Mouse (Mus musculus): ENCODE results near the gene B3galt1. TPM values are rescaled to one million over a fixed set of nuclear protein-coding genes. Genes with fewer than 3 reads are reported as not detected.

The B3galt1 gene
- 47.7 and 51.2 TPM in 2 replicates for polyA plus RNA-seq (2015; fragmentation: Nextera tagmentation; extraction: Ambion mirVana)

- peak within 1 kb of the TSS; percentile 82 for H3K4me3 ChIP-seq
- ATAC-seq (ENCODE audit: low FRiP score) = peak; percentile 98
- under 1% methylated on average over 83 of the region's 83 CpGs for WGBS
- H3K4me2 ChIP-seq = peak within 1 kb of the TSS; percentile 96
- peak within 1 kb of the TSS; percentile 97 for H3K27ac ChIP-seq
- no peaks in the 10 kb centered on the region for H3K36me3 ChIP-seq
- H3K9ac ChIP-seq = peak within 1 kb of the TSS; percentile 92
- no peaks in the 10 kb centered on the region for H3K9me3 ChIP-seq
- H3K4me1 ChIP-seq (replicated peaks) = peaks cover 17% of the 10 kb centered on the region
- H3K27me3 ChIP-seq = no peaks in the 10 kb centered on the region
Observed at GRCm38 (mm10) chr2:67565480-67566331, at the start of gene B3galt1. Gene B3galt1, plus strand, starts transcription at chr2:67565871.

GRCm38 (mm10) chr2:67516405-67516804 is 49.3 kb upstream of the B3galt1 start:
- Histone ChIP-seq H3K27me3 (no peaks in the 10 kb centered on the region), H3K4me2 (no peak overlapping the region), H3K27ac (no peak overlapping the region), H3K9me3 (no peaks in the 10 kb centered on the region), H3K4me3 (no peak overlapping the region), H3K36me3 (no peaks in the 10 kb centered on the region), H3K9ac (no peak overlapping the region), H3K4me1 (replicated peaks) (no peaks in the 10 kb centered on the region)
- ATAC-seq (ENCODE audit: low FRiP score) = no peak
- 94% methylated on average over 7 of the region's 7 CpGs for WGBS

GRCm38 (mm10) chr2:67535347-67535746 is 30.3 kb upstream of the B3galt1 start:
- Histone ChIP-seq H3K4me3 (no peak overlapping the region), H3K9me3 (no peaks in the 10 kb centered on the region), H3K27me3 (no peaks in the 10 kb centered on the region), H3K27ac (no peak overlapping the region), H3K9ac (no peak overlapping the region), H3K4me1 (replicated peaks) (no peaks in the 10 kb centered on the region), H3K36me3 (no peaks in the 10 kb centered on the region), H3K4me2 (no peak overlapping the region)
- ATAC-seq (ENCODE audit: low FRiP score) = no peak
- WGBS = 90% methylated on average over 2 of the region's 2 CpGs

GRCm38 (mm10) chr2:67539426-67539825 is 26.2 kb upstream of the B3galt1 start:
- Histone ChIP-seq H3K9me3 (no peaks in the 10 kb centered on the region), H3K27me3 (no peaks in the 10 kb centered on the region), H3K27ac (no peak overlapping the region), H3K9ac (no peak overlapping the region), H3K4me3 (no peak overlapping the region), H3K4me1 (replicated peaks) (peaks cover 7% of the 10 kb centered on the region; the same call in 1 of the 2 replicates), H3K4me2 (no peak overlapping the region), H3K36me3 (no peaks in the 10 kb centered on the region)
- 92% methylated on average over 6 of the region's 6 CpGs for WGBS
- ATAC-seq (ENCODE audit: low FRiP score) = no peak

- Histone ChIP-seq H3K9me3 (no peaks in the 10 kb centered on the region), H3K27ac (peak overlapping the region; percentile 23; the same call in 1 of the 2 replicates), H3K27me3 (no peaks in the 10 kb centered on the region), H3K9ac (no peak overlapping the region), H3K4me1 (replicated peaks) (peaks cover 7% of the 10 kb centered on the region; the same call in 1 of the 2 replicates), H3K36me3 (no peaks in the 10 kb centered on the region), H3K4me2 (peak overlapping the region; percentile 13; the same call in 1 of the 2 replicates), H3K4me3 (no peak overlapping the region)
- no peak for ATAC-seq (ENCODE audit: low FRiP score)
- 51% methylated on average over 11 of the region's 11 CpGs for WGBS
Observed at GRCm38 (mm10) chr2:67541957-67542696, 23.5 kb upstream of the B3galt1 start.

GRCm38 (mm10) chr2:67544426-67544825 is 21.2 kb upstream of the B3galt1 start:
- Histone ChIP-seq H3K27me3 (no peaks in the 10 kb centered on the region), H3K4me1 (replicated peaks) (peaks cover 7% of the 10 kb centered on the region; the same call in 1 of the 2 replicates), H3K9me3 (no peaks in the 10 kb centered on the region), H3K9ac (no peak overlapping the region), H3K4me3 (no peak overlapping the region), H3K4me2 (no peak overlapping the region), H3K27ac (no peak overlapping the region), H3K36me3 (no peaks in the 10 kb centered on the region)
- 72% methylated on average over 8 of the region's 8 CpGs for WGBS
- ATAC-seq (ENCODE audit: low FRiP score) = no peak

- peak overlapping the region; percentile 97 for H3K27ac ChIP-seq
Observed at GRCm38 (mm10) chr2:67564851-67565479, 706 bp upstream of the B3galt1 start.

GRCm38 (mm10) chr2:67566566-67566965 is 895 bp downstream of the B3galt1 start:
- WGBS = 2% methylated on average over 12 of the region's 12 CpGs
- H3K36me3 ChIP-seq = no peaks in the 10 kb centered on the region

More at GRCm38 (mm10) chr2:67564851-67565479, 706 bp upstream of the B3galt1 start:
- peak; percentile 87 for ATAC-seq (ENCODE audit: low FRiP score)
- Histone ChIP-seq H3K36me3 (no peaks in the 10 kb centered on the region), H3K27me3 (no peaks in the 10 kb centered on the region), H3K4me3 (peak overlapping the region; percentile 82), H3K4me2 (peak overlapping the region; percentile 96), H3K4me1 (replicated peaks) (peaks cover 17% of the 10 kb centered on the region), H3K9ac (peak overlapping the region; percentile 92), H3K9me3 (no peaks in the 10 kb centered on the region)
- WGBS = 3% methylated on average over 23 of the region's 23 CpGs

GRCm38 (mm10) chr2:67567141-67567680 is 1.5 kb downstream of the B3galt1 start:
- Histone ChIP-seq H3K4me3 (peak overlapping the region; percentile 82), H3K4me2 (peak overlapping the region; percentile 96), H3K27me3 (no peaks in the 10 kb centered on the region), H3K27ac (no peak overlapping the region), H3K36me3 (no peaks in the 10 kb centered on the region), H3K9ac (peak overlapping the region; percentile 92), H3K4me1 (replicated peaks) (peaks cover 17% of the 10 kb centered on the region), H3K9me3 (no peaks in the 10 kb centered on the region)
- ATAC-seq (ENCODE audit: low FRiP score) = no peak
- WGBS = 11% methylated on average over 8 of the region's 8 CpGs

More at GRCm38 (mm10) chr2:67566566-67566965, 895 bp downstream of the B3galt1 start:
- no peak for ATAC-seq (ENCODE audit: low FRiP score)
- Histone ChIP-seq H3K9ac (peak overlapping the region; percentile 92), H3K27me3 (no peaks in the 10 kb centered on the region), H3K4me1 (replicated peaks) (peaks cover 17% of the 10 kb centered on the region), H3K27ac (peak overlapping the region; percentile 97), H3K4me3 (peak overlapping the region; percentile 82), H3K4me2 (peak overlapping the region; percentile 96), H3K9me3 (no peaks in the 10 kb centered on the region)

GRCm38 (mm10) chr2:67576634-67577033 is 11.0 kb downstream of the B3galt1 start:
- ATAC-seq (ENCODE audit: low FRiP score) = no peak
- no peak overlapping the region for H3K27ac ChIP-seq
- no peaks in the 10 kb centered on the region for H3K9me3 ChIP-seq
- no peak overlapping the region for H3K4me3 ChIP-seq
- H3K36me3 ChIP-seq = no peaks in the 10 kb centered on the region
- no peaks in the 10 kb centered on the region for H3K27me3 ChIP-seq
- no peak overlapping the region for H3K9ac ChIP-seq
- no peak overlapping the region for H3K4me2 ChIP-seq
- WGBS = 35% methylated on average over 2 of the region's 2 CpGs
- H3K4me1 ChIP-seq (replicated peaks) = no peaks in the 10 kb centered on the region; the same call in 1 of the 2 replicates

GRCm38 (mm10) chr2:67583091-67583490 is 17.4 kb downstream of the B3galt1 start:
- no peaks in the 10 kb centered on the region for H3K4me1 ChIP-seq (replicated peaks)
- no peak for ATAC-seq (ENCODE audit: low FRiP score)
- no peaks in the 10 kb centered on the region for H3K27me3 ChIP-seq
- 25% methylated on average over 2 of the region's 2 CpGs for WGBS
- no peak overlapping the region for H3K4me2 ChIP-seq
- no peaks in the 10 kb centered on the region for H3K36me3 ChIP-seq
- H3K4me3 ChIP-seq = no peak overlapping the region
- H3K9me3 ChIP-seq = no peaks in the 10 kb centered on the region
- no peak overlapping the region for H3K9ac ChIP-seq
- H3K27ac ChIP-seq = no peak overlapping the region

GRCm38 (mm10) chr2:67590408-67590807 is 24.7 kb downstream of the B3galt1 start:
- Histone ChIP-seq H3K9me3 (no peaks in the 10 kb centered on the region), H3K27ac (no peak overlapping the region), H3K36me3 (no peaks in the 10 kb centered on the region), H3K4me1 (replicated peaks) (no peaks in the 10 kb centered on the region), H3K4me2 (no peak overlapping the region), H3K4me3 (no peak overlapping the region), H3K9ac (no peak overlapping the region), H3K27me3 (no peaks in the 10 kb centered on the region)
- ATAC-seq (ENCODE audit: low FRiP score) = no peak

Data from hindbrain, embryonic 13.5 days (tissue).